Mouse (Mus musculus) lung, adult 18-20 months (tissue): ENCODE measurements at regions not wholly inside any gene's neighbourhood (a gene's known extent, or its start where the extent isn't known, plus 50 kb on each side); places are given as distances from the start of the nearest gene placed in this dataset.

Experiments
- DNase-seq, 2 experiments: peaks; one replicate each; pipeline ENCODE4 v3.0.0; 2022; ENCODE audit warnings: mixed read lengths in 2 of 2

- DNase-seq, result no peak
Measured at GRCm38 (mm10) chr10:97778531-97778930, 52.0 kb upstream of the C030005K15Rik start.

GRCm38 (mm10) chr10:97779335-97779734, 52.8 kb upstream of the C030005K15Rik start:
- peak; percentile 5 to 56 for DNase-seq

- no peak for DNase-seq
Measured at GRCm38 (mm10) chr10:97793804-97794203, 67.2 kb upstream of the C030005K15Rik start.

- no peak for DNase-seq
Measured at GRCm38 (mm10) chr10:97801448-97802265, 75.1 kb upstream of the C030005K15Rik start.

GRCm38 (mm10) chr10:97807947-97808346, 81.4 kb upstream of the C030005K15Rik start:
- DNase-seq, result no peak

- DNase-seq, result no peak
Measured at GRCm38 (mm10) chr10:97842574-97842973, 116.0 kb upstream of the C030005K15Rik start.

- DNase-seq, result no peak
Measured at GRCm38 (mm10) chr10:97851487-97851886, 124.9 kb upstream of the C030005K15Rik start.

- peak in 1 of 2 experiments; percentile 1 for DNase-seq
Measured at GRCm38 (mm10) chr10:97877088-97877487, 150.5 kb upstream of the C030005K15Rik start.

- no peak for DNase-seq
Measured at GRCm38 (mm10) chr10:97886049-97886448, 159.5 kb upstream of the C030005K15Rik start.

GRCm38 (mm10) chr10:97905793-97906192, 179.2 kb upstream of the C030005K15Rik start:
- DNase-seq, result no peak

- DNase-seq, result no peak
Measured at GRCm38 (mm10) chr10:97925568-97925967, 199.0 kb upstream of the C030005K15Rik start.

GRCm38 (mm10) chr10:97940345-97940744, 213.8 kb upstream of the C030005K15Rik start:
- DNase-seq, result no peak

- DNase-seq, result no peak
Measured at GRCm38 (mm10) chr10:97965881-97966280, 239.3 kb upstream of the C030005K15Rik start.

- DNase-seq, result no peak
Measured at GRCm38 (mm10) chr10:97966931-97967330, 240.4 kb upstream of the C030005K15Rik start.

GRCm38 (mm10) chr10:98007037-98007436, 280.5 kb upstream of the C030005K15Rik start:
- no peak for DNase-seq

GRCm38 (mm10) chr10:98008355-98008754, 281.8 kb upstream of the C030005K15Rik start:
- DNase-seq, result no peak

- DNase-seq, result no peak
Measured at GRCm38 (mm10) chr10:98012916-98013315, 286.4 kb upstream of the C030005K15Rik start.

GRCm38 (mm10) chr10:98014985-98015902, 288.7 kb upstream of the C030005K15Rik start:
- no peak for DNase-seq

- DNase-seq, result no peak
Measured at GRCm38 (mm10) chr10:98016596-98017304, 290.2 kb upstream of the C030005K15Rik start.

GRCm38 (mm10) chr10:98029124-98029523, 302.6 kb upstream of the C030005K15Rik start:
- DNase-seq, result no peak

- no peak for DNase-seq
Measured at GRCm38 (mm10) chr10:98029621-98030020, 303.1 kb upstream of the C030005K15Rik start.

- DNase-seq, result no peak
Measured at GRCm38 (mm10) chr10:98032661-98033060, 306.1 kb upstream of the C030005K15Rik start.

GRCm38 (mm10) chr10:98041766-98042165, 315.2 kb upstream of the C030005K15Rik start:
- no peak for DNase-seq
